Mouse (Mus musculus) spleen, embryonic (tissue): ENCODE data around the gene Nlrp4b.
"Not testable (repeated sequence)": the region's sequence is repeated elsewhere in the genome, so short reads cannot be mapped to it uniquely, and the experiment has no call there.

Experiments used
- CTCF ChIA-PET: fragments of 350-600 bp; sonication (Branson Sonifier 250); formaldehyde crosslinking; loops from one replicate; lab custom pipeline; 2022; lab: Charles Lee

The Nlrp4b gene

DNA sequence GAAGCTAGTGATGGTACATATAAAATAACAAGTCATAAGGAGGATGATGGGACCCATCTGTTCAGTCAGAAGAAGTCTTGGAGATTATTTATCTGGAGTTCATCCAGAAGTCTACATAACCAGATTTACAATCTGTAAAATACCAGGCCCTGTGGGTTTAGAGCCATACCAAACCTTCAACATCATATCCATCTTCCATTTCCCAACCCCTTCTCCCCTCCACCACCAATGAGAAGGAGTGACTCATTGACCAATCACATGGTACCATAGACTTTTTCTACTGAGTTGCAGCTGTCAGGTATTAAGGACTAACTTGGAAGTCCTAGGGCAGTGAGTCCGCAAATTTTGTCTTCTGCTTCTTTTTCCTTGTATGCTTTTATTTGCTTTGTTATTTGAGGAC, at the start of gene Nlrp4b:
TSS of gene Nlrp4b (plus strand) at position 301 of the 400 bp plus-strand sequence.
- CTCF ChIA-PET = no interaction called here

DNA sequence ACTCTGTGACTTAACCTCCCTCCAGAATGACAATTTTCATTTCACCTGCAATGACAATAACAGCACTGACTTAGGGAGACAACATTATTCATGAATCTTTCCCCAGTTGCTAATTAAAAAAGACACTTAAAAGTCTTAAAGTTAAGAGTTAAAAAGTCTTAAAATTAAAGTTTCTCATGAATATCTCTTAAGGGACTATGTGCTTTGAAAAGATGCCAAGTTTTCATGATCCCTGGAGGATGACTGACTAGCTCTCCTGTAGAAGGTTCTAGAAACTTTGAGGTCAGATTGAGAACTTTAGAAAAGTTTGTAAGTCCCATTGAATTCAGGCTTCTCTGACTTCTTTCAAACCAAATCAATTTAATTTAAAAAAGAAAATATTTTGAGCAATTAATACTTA, 66.7 kb downstream of the Nlrp4b start, which contains the start of gene Vmn1r71:
TSS of gene Vmn1r71 (minus strand) at position 101 of the 400 bp plus-strand sequence.
- CTCF ChIA-PET = no interaction called here

DNA sequence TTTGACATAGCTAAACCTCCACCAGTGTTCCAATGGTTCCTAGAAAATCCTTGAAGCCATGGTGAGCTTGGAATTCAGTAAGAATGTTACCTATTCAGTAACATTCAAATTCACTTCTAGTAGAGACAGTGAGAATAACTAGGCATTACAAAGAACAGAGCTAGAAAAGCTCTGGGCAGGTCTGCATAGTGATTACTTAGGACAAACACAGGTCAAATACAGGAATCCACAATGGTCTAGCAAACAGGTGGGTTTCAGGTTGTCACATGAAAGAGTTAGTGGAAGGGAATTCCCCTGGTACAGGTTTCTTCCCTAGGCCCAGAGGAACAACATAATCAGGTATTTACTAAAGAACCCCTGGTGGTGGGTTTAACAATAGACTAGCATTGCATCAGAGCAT, 70.0 kb downstream of the Nlrp4b start:
- CTCF ChIA-PET = not testable (repeated sequence)
